Mouse (Mus musculus): ENCODE measurements at regions not wholly inside any gene's neighbourhood (a gene's known extent, or its start where the extent isn't known, plus 50 kb on each side); places are given as distances from the start of the nearest gene placed in this dataset.

DNA sequence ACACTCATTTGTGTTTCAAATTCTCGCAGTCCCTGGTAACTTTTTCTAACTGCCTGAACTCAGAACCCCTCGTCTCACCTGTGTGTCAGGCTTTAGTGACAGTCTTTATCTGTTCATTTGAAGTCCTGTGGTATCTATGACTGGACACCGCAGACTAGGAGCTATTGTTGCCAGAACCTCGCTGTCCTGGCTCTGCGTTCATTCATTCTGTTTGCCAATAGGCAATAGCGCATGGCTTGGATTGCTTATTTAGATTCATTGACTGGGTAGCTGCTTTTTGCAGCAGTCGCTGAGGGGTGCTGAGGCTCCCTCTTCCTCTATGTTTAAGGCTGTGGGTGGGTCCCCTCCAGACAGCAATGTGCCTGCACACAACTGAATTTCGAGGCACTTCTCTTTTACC lies 144.6 kb upstream of the Cops8 start:
- DNase-seq (ENCODE audit: low spot score): no peak

DNA sequence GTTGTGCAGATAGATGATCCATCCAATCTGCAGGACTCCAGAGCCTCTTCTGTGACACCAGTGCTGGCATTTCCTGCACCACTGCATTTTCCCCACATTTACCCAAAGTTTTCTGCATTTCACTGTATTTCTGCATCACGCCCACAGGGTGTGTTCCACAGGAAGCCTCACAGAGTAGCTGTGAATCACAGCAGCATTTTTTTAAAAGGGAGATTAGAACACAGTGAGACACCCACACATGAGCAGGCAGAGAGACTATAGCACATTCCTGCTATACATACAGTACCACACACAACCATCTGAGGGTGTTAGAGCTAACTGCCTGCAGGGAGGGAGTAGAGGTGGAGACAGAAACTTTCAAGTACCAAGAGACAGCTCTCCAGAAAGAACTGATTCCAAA lies 141.1 kb upstream of the Cops8 start:
- DNase-seq (ENCODE audit: low spot score): no peak

- no peak for DNase-seq (ENCODE audit: low spot score)
These were observed 139.5 kb upstream of the Cops8 start for GRCm38 (mm10) chr1:90463302-90463701.

GRCm38 (mm10) chr1:90467646-90468045 lies 135.1 kb upstream of the Cops8 start:
- no peak for DNase-seq (ENCODE audit: low spot score)

- no peak for DNase-seq (ENCODE audit: low spot score)
These were observed 131.8 kb upstream of the Cops8 start for GRCm38 (mm10) chr1:90470996-90471395.

GRCm38 (mm10) chr1:90471806-90472205 lies 131.0 kb upstream of the Cops8 start:
- no peak for DNase-seq (ENCODE audit: low spot score)

DNA sequence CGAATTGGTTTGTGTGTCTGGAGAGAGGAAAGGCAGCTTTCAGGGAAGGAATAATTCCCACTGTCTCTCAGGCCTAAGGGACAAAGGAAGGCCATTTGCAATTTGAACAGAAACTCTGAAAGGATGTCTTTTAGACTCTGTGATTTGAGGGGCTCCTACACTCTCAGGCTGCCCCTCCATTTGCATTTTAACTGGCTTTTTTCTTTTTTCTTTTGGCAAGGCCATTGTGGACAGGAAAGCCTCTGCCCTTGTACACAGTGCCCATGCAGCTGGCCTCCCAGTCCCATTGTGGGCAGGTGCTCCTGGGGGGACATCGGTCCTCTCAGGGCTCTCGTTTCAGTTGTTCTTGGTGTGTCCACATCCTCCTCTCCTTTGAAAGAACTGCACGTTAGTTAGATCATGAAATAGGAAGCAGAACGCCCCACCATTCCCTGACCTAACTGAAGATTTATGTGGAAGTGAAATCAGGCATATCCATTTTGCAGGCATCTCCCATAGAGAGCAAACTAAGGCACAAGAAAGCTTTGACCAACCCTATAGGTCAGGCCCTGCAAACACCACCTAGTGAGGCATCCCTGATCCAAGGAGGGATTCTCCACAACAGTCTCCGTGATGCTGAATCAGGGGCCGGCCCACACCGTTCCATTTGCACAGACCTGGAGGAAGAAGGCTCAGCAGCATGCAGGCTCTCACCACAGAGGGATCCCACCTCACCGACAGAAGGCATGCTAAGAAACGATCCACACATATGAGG lies 127.5 kb upstream of the Cops8 start:
- DNase-seq (ENCODE audit: low spot score): no peak

DNA sequence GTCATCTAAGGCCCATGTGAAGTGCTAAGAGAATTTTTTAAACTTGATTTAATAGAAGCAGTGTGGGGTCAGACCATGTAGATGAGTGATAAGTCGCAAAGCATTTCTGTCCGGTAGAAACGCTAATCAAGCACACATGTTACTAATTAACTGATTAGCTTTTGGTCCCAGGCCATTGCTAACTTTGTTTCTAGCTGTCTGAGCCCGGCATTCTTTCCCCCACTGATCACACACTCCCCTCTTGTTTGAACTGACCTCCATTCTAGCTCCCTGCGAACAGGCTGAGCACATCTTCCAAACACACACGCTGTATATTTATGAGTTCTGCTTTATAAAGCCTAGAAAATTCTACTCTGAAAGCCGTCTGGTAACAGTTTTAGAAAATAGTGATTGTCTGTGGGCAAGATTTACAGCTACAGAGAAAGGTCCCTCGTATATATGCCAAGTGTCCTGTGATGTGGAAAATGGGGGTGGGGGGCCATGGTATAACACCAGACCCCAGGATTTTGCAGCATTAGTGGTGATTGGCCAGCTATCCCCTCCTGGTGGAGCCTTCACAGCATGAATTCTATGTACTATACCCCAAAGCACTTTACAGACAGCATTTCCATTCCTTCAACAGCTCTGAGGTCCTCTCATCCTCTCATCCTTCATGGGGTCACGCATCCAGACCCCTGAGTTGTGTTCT lies 126.1 kb upstream of the Cops8 start:
- DNase-seq (ENCODE audit: low spot score): no peak

DNA sequence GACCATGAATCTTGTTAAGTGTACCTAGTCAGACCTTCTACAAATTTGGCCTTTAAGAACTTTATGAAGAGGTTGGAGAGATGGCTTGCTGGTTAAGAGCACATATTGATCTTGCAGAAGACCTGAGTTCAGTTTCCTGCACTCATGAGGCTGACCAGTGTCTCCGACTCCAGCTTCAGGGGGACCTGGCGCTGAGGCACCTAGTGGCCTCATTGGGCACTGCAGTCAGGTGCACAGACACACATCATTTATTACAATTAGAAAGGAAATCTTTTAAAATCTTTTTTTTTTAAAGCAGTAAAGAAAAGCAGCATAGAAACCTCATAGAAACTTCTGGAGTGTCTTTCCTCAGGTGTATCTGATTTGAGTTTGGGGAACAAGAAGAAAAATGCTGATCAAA lies 123.9 kb upstream of the Cops8 start:
- no peak for DNase-seq (ENCODE audit: low spot score)

- no peak for DNase-seq (ENCODE audit: low spot score)
These were observed 121.5 kb upstream of the Cops8 start for GRCm38 (mm10) chr1:90481247-90481646.

GRCm38 (mm10) chr1:90481708-90482107 lies 121.1 kb upstream of the Cops8 start:
- DNase-seq (ENCODE audit: low spot score): no peak

GRCm38 (mm10) chr1:90486349-90486839 lies 116.4 kb upstream of the Cops8 start:
- DNase-seq (ENCODE audit: low spot score): no peak

DNA sequence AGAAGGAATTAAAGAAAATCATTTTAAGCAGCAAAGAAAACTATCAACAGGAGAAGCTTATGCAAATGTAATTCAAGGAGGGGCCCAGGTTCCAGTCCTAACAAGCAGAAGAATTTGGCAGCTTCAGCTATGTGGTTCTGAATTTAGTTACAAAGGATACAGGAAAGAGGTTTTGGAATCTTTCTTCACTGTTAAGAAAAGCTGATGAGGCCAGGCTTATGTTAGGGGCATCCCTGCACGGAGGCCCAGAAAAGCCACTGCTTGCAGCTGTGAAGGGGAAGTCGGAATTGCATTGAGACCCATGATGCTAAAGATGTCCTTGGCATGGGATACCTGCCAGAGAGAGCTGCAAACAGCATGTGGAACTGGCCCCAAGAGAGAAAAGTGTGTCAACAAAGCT lies 114.9 kb upstream of the Cops8 start:
- no peak for DNase-seq (ENCODE audit: low spot score)

GRCm38 (mm10) chr1:90488991-90489390 lies 113.8 kb upstream of the Cops8 start:
- DNase-seq (ENCODE audit: low spot score): no peak

GRCm38 (mm10) chr1:90490335-90490734 lies 112.4 kb upstream of the Cops8 start:
- no peak for DNase-seq (ENCODE audit: low spot score)

- DNase-seq (ENCODE audit: low spot score): no peak
These were observed 109.3 kb upstream of the Cops8 start for GRCm38 (mm10) chr1:90493481-90493880.

- no peak for DNase-seq (ENCODE audit: low spot score)
These were observed 107.6 kb upstream of the Cops8 start for GRCm38 (mm10) chr1:90495174-90495573.

- no peak for DNase-seq (ENCODE audit: low spot score)
These were observed 105.2 kb upstream of the Cops8 start for GRCm38 (mm10) chr1:90497568-90497967.

- DNase-seq (ENCODE audit: low spot score): no peak
These were observed 101.4 kb upstream of the Cops8 start for GRCm38 (mm10) chr1:90501373-90501772.

GRCm38 (mm10) chr1:90502371-90502770 lies 100.4 kb upstream of the Cops8 start:
- no peak for DNase-seq (ENCODE audit: low spot score)

DNA sequence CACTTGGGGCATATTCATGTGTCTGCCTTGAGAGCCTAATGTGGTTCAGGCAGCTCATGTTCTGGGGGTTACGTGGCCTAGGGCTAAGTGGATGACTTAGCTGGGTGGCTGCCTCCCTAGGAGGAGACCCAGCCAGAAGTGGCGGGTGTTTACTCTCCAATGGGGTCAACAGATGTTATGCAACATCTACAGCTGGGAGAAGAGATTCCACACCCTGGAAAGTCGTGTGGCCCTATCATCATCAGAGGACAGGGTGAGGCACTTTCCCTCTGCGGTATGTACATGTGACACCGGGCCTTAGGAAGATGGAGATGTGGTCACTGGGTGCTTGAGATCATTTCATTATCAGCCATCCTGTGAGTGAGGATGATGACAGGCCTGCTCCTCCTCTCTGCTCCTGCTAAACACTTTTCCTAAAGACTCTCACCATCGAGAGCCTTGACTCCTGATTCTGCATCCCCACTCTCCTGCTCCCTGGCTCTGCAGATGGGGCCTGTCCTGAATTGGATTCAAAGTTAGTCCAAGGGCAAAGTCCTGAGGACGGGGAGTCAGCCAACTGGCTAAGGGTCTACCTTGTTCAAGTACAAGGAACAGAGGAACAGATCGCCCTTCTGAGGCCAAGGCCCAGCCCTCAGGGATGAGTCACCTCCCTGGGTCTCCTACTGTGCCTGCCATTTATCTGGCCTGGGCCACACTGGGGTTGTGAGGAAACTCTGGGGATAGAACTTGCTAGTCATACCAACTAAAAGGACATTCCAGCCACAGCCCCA lies 99.8 kb upstream of the Cops8 start:
- no peak for DNase-seq (ENCODE audit: low spot score)

GRCm38 (mm10) chr1:90504583-90505080 lies 98.1 kb upstream of the Cops8 start:
- DNase-seq (ENCODE audit: low spot score): no peak

- DNase-seq (ENCODE audit: low spot score): no peak
These were observed 97.2 kb upstream of the Cops8 start for GRCm38 (mm10) chr1:90505599-90505998.
